Mouse (Mus musculus) midbrain, embryonic 13.5 days (tissue): ENCODE results near the gene Morc2a. TPM values are rescaled to one million over a fixed set of nuclear protein-coding genes. Genes with fewer than 3 reads are reported as not detected.

ENCODE experiments used
- ATAC-seq: fragments of 200-750 bp; cut with Nextera tagmentation; 2 replicates; pipeline ENCODE4 v1.8.0; 2017; ENCODE audit warnings: mild to moderate bottlenecking, moderate TSS enrichment, moderate library complexity
- H3K27ac ChIP-seq: fragments of 300-500 bp; sonication (generic); 2 replicates; pipeline ENCODE4 v1.5.1; 2015; ENCODE audit warnings: inconsistent platforms, mild to moderate bottlenecking, moderate library complexity
- H3K27me3 ChIP-seq: fragments of 300-500 bp; sonication (generic); 2 replicates; pipeline ENCODE4 v1.6.1; 2015; ENCODE audit warnings: mild to moderate bottlenecking, inconsistent platforms
- H3K36me3 ChIP-seq: fragments of 300-500 bp; sonication (generic); 2 replicates; pipeline ENCODE4 v1.6.1; 2015; ENCODE audit warnings: mild to moderate bottlenecking, inconsistent platforms
- H3K4me1 ChIP-seq: fragments of 300-500 bp; sonication (generic); replicated peaks from 2 replicates; pipeline ENCODE4 v1.6.1; 2015; ENCODE audit warnings: inconsistent platforms
- H3K4me2 ChIP-seq: fragments of 300-500 bp; sonication (generic); replicated peaks from 2 replicates; pipeline ENCODE4 v1.6.1; 2015; ENCODE audit warnings: moderate library complexity, mild to moderate bottlenecking, inconsistent platforms
- H3K4me3 ChIP-seq: fragments of 300-500 bp; sonication (generic); replicated peaks from 2 replicates; pipeline ENCODE4 v1.5.1; 2015; ENCODE audit warnings: mild to moderate bottlenecking, inconsistent platforms
- H3K9ac ChIP-seq: fragments of 300-500 bp; sonication (generic); replicated peaks from 2 replicates; pipeline ENCODE4 v1.6.1; 2015; ENCODE audit warnings: mild to moderate bottlenecking, inconsistent platforms
- H3K9me3 ChIP-seq: fragments of 300-500 bp; sonication (generic); 2 replicates; pipeline ENCODE4 v1.6.1; 2016; ENCODE audit warnings: mild to moderate bottlenecking, inconsistent platforms
- WGBS: fragments of 180-500 bp; shearing (Covaris S2); methylation state at CpG from one replicate; pipeline ENCODE4 v1.1.7; 2015; 5-methylcytosine and 5-hydroxymethylcytosine counted together
- polyA plus RNA-seq: library from polyadenylated mRNA; unstranded; fragments of >200 nt; fragmentation: Nextera tagmentation; extraction: Ambion mirVana; gene quantifications from 2 replicates; pipeline ENCODE4 v1.2.1, GENCODE M21; 2015

Morc2a gene
- polyA plus RNA-seq, 1 experiment from 2014 or later = 42.0 TPM

- Histone ChIP-seq H3K4me1 (peaks cover 29% of the 10 kb centered on the region), H3K4me2 (peak overlapping the region; percentile 70), H3K27me3 (no peaks in the 10 kb centered on the region), H3K36me3 (peaks cover 23% of the 10 kb centered on the region), H3K4me3 (peak overlapping the region; percentile 79), H3K9me3 (peaks cover 9% of the 10 kb centered on the region), H3K27ac (no peak overlapping the region), H3K9ac (no peak overlapping the region)
- WGBS = 98% methylated on average over 6 of the region's 6 CpGs
- no peak for ATAC-seq
Measured at GRCm38 (mm10) chr11:3650141-3650540, 1.1 kb downstream of the Morc2a start.

- H3K27ac ChIP-seq = no peak overlapping the region
- WGBS = 92% methylated on average over 2 of the region's 2 CpGs
- H3K9me3 ChIP-seq = no peaks in the 10 kb centered on the region
- H3K9ac ChIP-seq = no peak overlapping the region
- no peak overlapping the region for H3K4me3 ChIP-seq
- no peaks in the 10 kb centered on the region for H3K4me1 ChIP-seq
- H3K36me3 ChIP-seq = peaks cover 45% of the 10 kb centered on the region
- no peak overlapping the region for H3K4me2 ChIP-seq
- no peaks in the 10 kb centered on the region for H3K27me3 ChIP-seq
- ATAC-seq = no peak
Measured at GRCm38 (mm10) chr11:3661964-3662363, 13.0 kb downstream of the Morc2a start.

GRCm38 (mm10) chr11:3667506-3667905 is 18.5 kb downstream of the Morc2a start:
- Histone ChIP-seq H3K9me3 (no peaks in the 10 kb centered on the region), H3K36me3 (peaks cover 73% of the 10 kb centered on the region), H3K9ac (no peak overlapping the region), H3K27ac (no peak overlapping the region), H3K4me2 (no peak overlapping the region), H3K27me3 (no peaks in the 10 kb centered on the region), H3K4me3 (no peak overlapping the region), H3K4me1 (no peaks in the 10 kb centered on the region)
- WGBS = 95% methylated on average over 3 of the region's 3 CpGs
- ATAC-seq = no peak

- Histone ChIP-seq H3K4me1 (no peaks in the 10 kb centered on the region), H3K27me3 (no peaks in the 10 kb centered on the region), H3K9ac (no peak overlapping the region), H3K36me3 (peaks cover 78% of the 10 kb centered on the region), H3K4me3 (no peak overlapping the region), H3K9me3 (no peaks in the 10 kb centered on the region), H3K27ac (no peak overlapping the region), H3K4me2 (no peak overlapping the region)
- 95% methylated on average over 2 of the region's 2 CpGs for WGBS
- no peak for ATAC-seq
Measured at GRCm38 (mm10) chr11:3668768-3669167, 19.8 kb downstream of the Morc2a start.

DNA sequence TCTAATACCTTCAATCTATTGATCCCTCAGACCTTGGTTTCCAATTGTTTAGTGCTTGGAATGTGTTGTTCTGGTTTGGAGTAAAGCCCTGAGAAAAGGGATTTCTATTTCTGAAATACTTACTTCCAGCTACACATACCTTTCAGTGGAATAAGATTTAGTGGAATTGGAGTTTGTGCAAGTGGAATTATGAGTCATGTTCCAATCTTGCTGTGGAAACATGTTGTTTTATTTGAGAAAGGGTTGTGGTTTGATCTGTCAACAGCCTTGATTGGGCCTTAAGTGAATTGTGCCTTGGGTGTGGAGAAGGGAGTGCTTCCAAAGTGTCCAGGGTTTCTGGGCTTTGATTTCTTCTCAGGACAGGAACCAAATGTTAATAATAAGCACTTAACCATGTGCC is 20.9 kb downstream of the Morc2a start:
- Histone ChIP-seq H3K36me3 (peaks cover 78% of the 10 kb centered on the region), H3K27me3 (no peaks in the 10 kb centered on the region), H3K9ac (no peak overlapping the region), H3K4me3 (no peak overlapping the region), H3K27ac (no peak overlapping the region), H3K4me1 (no peaks in the 10 kb centered on the region), H3K9me3 (no peaks in the 10 kb centered on the region), H3K4me2 (no peak overlapping the region)
- no peak for ATAC-seq

DNA sequence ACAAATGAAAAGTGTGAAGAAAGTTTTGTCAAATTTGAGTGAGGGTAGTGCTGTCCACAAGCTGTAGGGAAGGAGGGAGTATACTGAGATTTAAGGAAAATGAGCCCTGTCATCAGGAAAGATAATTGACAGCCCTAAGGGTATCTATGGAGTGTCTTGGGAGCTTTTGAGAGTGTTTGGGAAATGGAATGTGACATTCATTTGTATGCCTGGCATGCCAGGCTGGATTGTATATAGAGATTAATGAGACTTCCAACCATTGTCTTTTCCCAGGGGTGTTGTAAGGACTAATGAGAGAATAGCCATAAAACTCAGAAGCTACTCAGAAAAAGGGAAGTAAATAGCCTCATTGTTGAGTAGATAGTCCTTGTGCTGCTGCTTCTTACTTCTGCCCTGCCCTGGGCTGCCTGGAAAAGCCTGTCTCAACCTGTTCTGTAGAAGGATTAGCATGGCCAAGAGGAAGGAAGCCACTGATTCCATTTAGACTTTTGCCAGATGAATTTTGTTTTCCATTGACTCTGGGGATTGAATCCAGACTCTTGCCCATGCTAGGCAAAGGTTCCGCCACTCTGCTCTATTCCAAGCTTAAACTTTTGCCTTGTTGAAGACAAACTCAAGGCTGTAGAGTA is 22.1 kb downstream of the Morc2a start:
- ATAC-seq = no peak
- no peaks in the 10 kb centered on the region for H3K27me3 ChIP-seq
- no peak overlapping the region for H3K27ac ChIP-seq
- H3K4me2 ChIP-seq = no peak overlapping the region
- WGBS = 94% methylated on average over 1 of the region's 1 CpGs
- no peaks in the 10 kb centered on the region for H3K9me3 ChIP-seq
- no peak overlapping the region for H3K4me3 ChIP-seq
- H3K9ac ChIP-seq = no peak overlapping the region
- H3K4me1 ChIP-seq = no peaks in the 10 kb centered on the region
- peaks cover 84% of the 10 kb centered on the region for H3K36me3 ChIP-seq

DNA sequence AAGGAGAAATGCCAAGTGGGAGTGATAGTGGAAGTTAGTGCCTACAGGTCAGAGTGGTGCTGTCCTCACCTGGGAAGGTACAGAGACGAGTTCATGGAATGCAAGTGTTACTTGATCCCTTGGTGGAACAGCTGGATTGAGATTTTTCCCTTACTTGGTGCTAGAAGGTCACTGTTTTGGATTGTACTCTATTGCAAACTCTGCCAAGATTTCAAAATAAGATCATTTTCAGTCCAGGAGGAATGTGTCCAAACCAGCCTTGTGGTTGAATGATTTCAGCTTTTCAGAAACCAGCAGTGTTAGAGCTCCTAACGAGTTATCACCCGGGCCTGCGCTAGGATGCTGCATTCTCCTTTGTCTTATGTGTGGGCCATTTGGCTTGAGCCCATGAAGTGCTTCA is 25.6 kb downstream of the Morc2a start:
- Histone ChIP-seq H3K36me3 (peaks cover 93% of the 10 kb centered on the region), H3K4me1 (no peaks in the 10 kb centered on the region), H3K27ac (no peak overlapping the region), H3K4me3 (no peak overlapping the region), H3K9me3 (no peaks in the 10 kb centered on the region), H3K9ac (no peak overlapping the region), H3K27me3 (no peaks in the 10 kb centered on the region), H3K4me2 (no peak overlapping the region)
- ATAC-seq = no peak
- WGBS = 87% methylated on average over 4 of the region's 4 CpGs

DNA sequence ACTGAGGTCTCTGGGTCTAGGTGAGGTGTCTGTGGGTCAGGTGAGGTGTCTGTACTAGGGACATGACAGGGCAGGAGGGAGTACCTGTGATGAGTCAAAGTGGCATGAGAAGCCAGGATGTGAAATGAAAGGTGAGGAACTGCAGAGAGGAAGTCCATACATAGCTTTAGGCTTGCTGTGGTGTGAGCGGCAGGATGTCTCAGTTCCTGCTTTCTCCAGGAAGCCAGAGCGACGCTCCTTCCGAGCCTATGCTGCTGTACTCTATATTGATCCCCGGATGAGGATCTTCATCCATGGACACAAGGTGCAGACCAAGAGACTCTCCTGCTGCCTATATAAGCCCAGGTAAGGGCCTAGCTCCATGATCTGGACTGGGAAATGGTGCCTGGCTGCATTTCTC is 27.4 kb downstream of the Morc2a start:
- H3K27me3 ChIP-seq = no peaks in the 10 kb centered on the region
- 90% methylated on average over 5 of the region's 5 CpGs for WGBS
- H3K36me3 ChIP-seq = peaks cover 94% of the 10 kb centered on the region
- H3K4me1 ChIP-seq = no peaks in the 10 kb centered on the region
- no peaks in the 10 kb centered on the region for H3K9me3 ChIP-seq
- 0 out of 2 replicates have a peak overlapping the region, but pooled peaks have one; percentile 2 for H3K27ac ChIP-seq
- H3K9ac ChIP-seq = no peak overlapping the region
- no peak overlapping the region for H3K4me3 ChIP-seq
- ATAC-seq = no peak
- no peak overlapping the region for H3K4me2 ChIP-seq

- no peaks in the 10 kb centered on the region for H3K27me3 ChIP-seq
- H3K36me3 ChIP-seq = peaks cover 93% of the 10 kb centered on the region
- no peaks in the 10 kb centered on the region for H3K9me3 ChIP-seq
- no peak for ATAC-seq
- no peak overlapping the region for H3K4me3 ChIP-seq
- H3K4me2 ChIP-seq = no peak overlapping the region
- 81% methylated on average over 6 of the region's 6 CpGs for WGBS
- H3K27ac ChIP-seq = 0 out of 2 replicates have a peak overlapping the region, but pooled peaks have one; percentile 2
- no peaks in the 10 kb centered on the region for H3K4me1 ChIP-seq
- no peak overlapping the region for H3K9ac ChIP-seq
Measured at GRCm38 (mm10) chr11:3677204-3677603, 28.2 kb downstream of the Morc2a start.

DNA sequence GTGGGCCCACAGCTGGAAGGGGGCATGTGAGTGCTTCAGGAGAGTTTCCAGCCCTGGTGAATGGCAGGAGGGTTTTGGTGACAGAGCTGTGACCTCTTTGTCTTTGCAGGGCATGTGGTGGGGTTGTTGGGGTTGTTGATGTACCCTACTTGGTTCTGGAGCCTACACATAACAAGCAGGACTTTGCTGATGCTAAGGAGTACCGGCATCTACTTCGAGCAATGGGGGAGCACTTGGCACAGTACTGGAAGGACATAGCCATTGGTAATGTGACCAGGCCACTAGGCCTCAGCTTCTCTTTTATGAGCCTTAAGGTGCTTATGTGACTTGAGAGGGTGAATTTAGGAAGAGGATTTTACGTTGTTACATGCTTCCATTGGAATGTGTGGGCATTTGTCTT is 30.8 kb downstream of the Morc2a start:
- no peak overlapping the region for H3K4me2 ChIP-seq
- H3K27me3 ChIP-seq = no peaks in the 10 kb centered on the region
- ATAC-seq = no peak
- peaks cover 91% of the 10 kb centered on the region for H3K36me3 ChIP-seq
- no peak overlapping the region for H3K9ac ChIP-seq
- H3K27ac ChIP-seq = no peak overlapping the region
- 98% methylated on average over 3 of the region's 3 CpGs for WGBS
- no peak overlapping the region for H3K4me3 ChIP-seq
- no peaks in the 10 kb centered on the region for H3K4me1 ChIP-seq
- H3K9me3 ChIP-seq = no peaks in the 10 kb centered on the region

GRCm38 (mm10) chr11:3683696-3684095 is 34.7 kb downstream of the Morc2a start:
- H3K9me3 ChIP-seq = no peaks in the 10 kb centered on the region
- H3K4me1 ChIP-seq = no peaks in the 10 kb centered on the region
- H3K36me3 ChIP-seq = peaks cover 91% of the 10 kb centered on the region
- H3K4me3 ChIP-seq = no peak overlapping the region
- 94% methylated on average over 11 of the region's 11 CpGs for whole genome bisulfite sequencing
- no peak for ATAC-seq
- H3K27me3 ChIP-seq = no peaks in the 10 kb centered on the region
- H3K27ac ChIP-seq = no peak overlapping the region
- H3K4me2 ChIP-seq = no peak overlapping the region
- no peak overlapping the region for H3K9ac ChIP-seq

- no peak for ATAC-seq
- Histone ChIP-seq H3K36me3 (peaks cover 92% of the 10 kb centered on the region), H3K4me3 (no peak overlapping the region), H3K4me1 (no peaks in the 10 kb centered on the region), H3K9ac (no peak overlapping the region), H3K27me3 (no peaks in the 10 kb centered on the region), H3K4me2 (no peak overlapping the region), H3K9me3 (no peaks in the 10 kb centered on the region), H3K27ac (no peak overlapping the region)
- 88% methylated on average over 1 of the region's 1 CpGs for WGBS
Measured at GRCm38 (mm10) chr11:3684232-3684631, 35.2 kb downstream of the Morc2a start.
